Mouse (Mus musculus) ES-E14 (cell line): ENCODE measurements around the gene Slc52a3. TPM values are rescaled to one million over a fixed set of nuclear protein-coding genes. Genes with fewer than 3 reads are reported as not detected.
A peak's percentile ranks its signal among the peaks of the same experiment; 100 is the strongest.

Source experiments
- DNase-seq: peaks from one replicate; pipeline ENCODE4 v3.0.0-alpha.2; 2013; ENCODE audit warnings: low read depth, low spot score
- H3K27ac ChIP-seq: 2 replicates; pipeline ENCODE4 v1.5.1; 2012; ENCODE audit warnings: low read depth, mild to moderate bottlenecking, low read length, moderate library complexity, mixed read lengths; ENCODE audit not compliant: poor library complexity, insufficient read depth, severe bottlenecking
- H3K36me3 ChIP-seq: 2 replicates; pipeline ENCODE4 v1.6.1; 2012; ENCODE audit warnings: mild to moderate bottlenecking, low read length, moderate library complexity, mixed read lengths; ENCODE audit not compliant: control insufficient read depth, poor library complexity, insufficient read depth, severe bottlenecking
- H3K4me1 ChIP-seq, 2 experiments: fragments of 150-350 bp in 1 of 2; sonication (generic) in 1 of 2; 2 replicates each; pipeline ENCODE4 v1.6.1; 2012; ENCODE audit warnings: low read length in 2 of 2, mild to moderate bottlenecking in 1 of 2, mixed read lengths in 1 of 2; ENCODE audit not compliant: control insufficient read depth in 2 of 2, insufficient read depth in 2 of 2, poor library complexity in 1 of 2
- H3K4me3 ChIP-seq, 2 experiments: fragments of 150-350 bp in 1 of 2; sonication (generic) in 1 of 2; 2 replicates each; pipeline ENCODE4 v1.5.1; 2012; ENCODE audit warnings: low read length in 2 of 2, low read depth in 1 of 2, mild to moderate bottlenecking in 1 of 2, mixed read lengths in 1 of 2; ENCODE audit not compliant: insufficient read depth in 1 of 2, poor library complexity in 1 of 2, severe bottlenecking in 1 of 2
- H3K9ac ChIP-seq: 2 replicates; pipeline ENCODE4 v1.6.1; 2012; ENCODE audit warnings: low read depth, mild to moderate bottlenecking, low read length, mixed read lengths; ENCODE audit not compliant: poor library complexity, insufficient read depth, severe bottlenecking
- H3K9me3 ChIP-seq: fragments of 150-350 bp; sonication (generic); 2 replicates; pipeline ENCODE4 v1.6.1; 2012; ENCODE audit warnings: low read depth, mild to moderate bottlenecking, low read length; ENCODE audit not compliant: control insufficient read depth, insufficient read depth
- CHD2 ChIP-seq: IDR thresholded peaks from 2 replicates; pipeline ENCODE4 v1.6.1; 2014; ENCODE audit warnings: mild to moderate bottlenecking, low read depth, low read length, inconsistent platforms
- HCFC1 ChIP-seq: IDR thresholded peaks from 2 replicates; pipeline ENCODE4 v1.6.1; 2012; ENCODE audit warnings: low read length, inconsistent platforms, borderline replicate concordance; ENCODE audit not compliant: insufficient read depth
- MAFK ChIP-seq: IDR thresholded peaks from 2 replicates; pipeline ENCODE4 v1.6.1; 2014; ENCODE audit warnings: mild to moderate bottlenecking, low read depth, low read length, inconsistent platforms; ENCODE audit not compliant: insufficient read depth
- ZC3H11A ChIP-seq: IDR thresholded peaks from 2 replicates; pipeline ENCODE4 v1.6.1; 2012; ENCODE audit warnings: low read depth, mild to moderate bottlenecking, inconsistent platforms, low read length, borderline replicate concordance
- ZNF384 ChIP-seq: IDR thresholded peaks from 2 replicates; pipeline ENCODE4 v1.6.1; 2012; ENCODE audit warnings: low read depth, low read length, inconsistent platforms
- in situ Hi-C, 2 experiments: fragments of 600-800 bp; cut with MboI; formaldehyde crosslinking; loops; one replicate each; pipeline ENCODE4 v1.15.1; 2025; ENCODE audit warnings: low sequenced_read_pairs in 2 of 2, inconsistent platforms in 1 of 2; ENCODE audit not compliant: unreplicated experiment in 2 of 2
- total RNA-seq: library from RNA; depleted of rRNA; stranded (reverse); fragments of 300-350 nt; gene quantifications from 2 replicates; pipeline ENCODE4 v1.2.3, GENCODE M21; 2012; rRNA removed

Gene Slc52a3
- 4.4 and 7.3 TPM in 2 replicates for total RNA-seq

DNA sequence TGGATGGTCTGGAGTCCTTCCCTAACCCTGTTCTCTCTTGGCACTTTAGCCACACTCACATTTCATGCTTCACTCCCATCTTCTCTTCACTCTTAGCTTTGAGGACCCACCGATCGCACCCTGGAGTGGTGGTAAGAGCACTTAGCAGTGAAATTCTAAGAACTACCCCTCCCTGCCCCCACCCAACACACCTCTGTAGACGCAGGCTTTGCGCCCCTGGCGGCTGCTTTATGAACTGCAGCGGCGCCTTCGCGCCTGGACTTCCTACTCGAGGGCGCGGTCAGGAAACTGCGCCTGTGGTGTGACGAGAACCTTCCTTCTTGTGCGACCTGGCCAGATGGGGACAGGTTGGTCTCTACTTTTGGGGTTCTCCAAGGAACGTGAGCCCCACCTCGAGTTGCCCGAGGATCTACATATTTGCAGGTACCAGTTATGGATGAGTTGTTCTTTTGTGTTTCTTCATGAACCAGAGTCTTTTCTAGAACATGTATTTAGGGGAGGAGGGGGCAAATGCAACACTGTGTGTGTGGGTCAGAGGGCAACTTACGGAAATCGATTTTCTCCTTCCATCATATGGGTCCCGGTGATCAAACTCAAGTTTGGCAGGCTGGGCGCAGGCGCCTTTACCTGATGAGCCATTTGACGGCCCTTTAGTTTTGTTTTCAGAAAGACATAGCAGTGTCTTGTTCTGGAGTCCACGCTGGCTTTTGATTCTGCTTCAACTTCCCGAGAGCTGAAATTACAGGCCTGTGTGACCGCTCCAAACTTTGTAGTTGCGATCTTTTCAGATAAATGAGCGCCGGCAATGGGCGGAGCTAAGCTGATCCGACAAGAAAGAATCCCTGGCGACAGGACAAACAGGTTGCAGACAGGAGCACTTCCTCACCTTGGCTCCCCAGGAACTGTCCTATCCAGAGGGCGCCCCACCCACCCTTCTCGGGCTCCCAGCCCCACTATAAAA, at the start of gene Slc52a3:
Gene Slc52a3, plus strand, starts transcription at position 283 of the 961 bp plus-strand sequence.
- Histone ChIP-seq H3K4me3 (no peak within 1 kb of the TSS; a peak in 1 of 4 replicates), H3K9me3 (no peaks in the 10 kb centered on the region), H3K9ac (peak within 1 kb of the TSS; percentile 44; the same call in 1 of the 2 replicates), H3K36me3 (no peaks in the 10 kb centered on the region), H3K4me1 (peaks cover 15 to 38% of the 10 kb centered on the region in 2 experiments), H3K27ac (no peak within 1 kb of the TSS)
- no peak for TF ChIP-seq ZC3H11A
- TF ChIP-seq CHD2, result 0 out of 2 replicates have a peak, but pooled peaks have one; percentile 31
- in situ Hi-C loops, result loop anchor here in 1 of 2 experiments (10.0 kb wide), 1 partner anchor 122 kb away; no protein-coding TSS in a partner anchor
- DNase-seq, result peak; percentile 78

GRCm38 (mm10) chr2:151947617-151948016, 48.7 kb upstream of the Slc52a3 start:
- Histone ChIP-seq H3K9ac (no peak overlapping the region), H3K9me3 (no peaks in the 10 kb centered on the region), H3K4me1 (no peaks in the 10 kb centered on the region), H3K27ac (no peak overlapping the region), H3K36me3 (no peaks in the 10 kb centered on the region), H3K4me3 (no peak overlapping the region)
- DNase-seq, result no peak
- in situ Hi-C loops, result no loop called here
- TF ChIP-seq CHD2, result no peak
- TF ChIP-seq ZC3H11A, result no peak
- TF ChIP-seq MAFK, result no peak
- TF ChIP-seq HCFC1, result no peak
- TF ChIP-seq ZNF384, result no peak

- H3K4me3 ChIP-seq, result no peak overlapping the region
- no peak for DNase-seq
- no peak for TF ChIP-seq HCFC1
- no peak for TF ChIP-seq ZC3H11A
- no peaks in the 10 kb centered on the region for H3K36me3 ChIP-seq
- no peak overlapping the region for H3K27ac ChIP-seq
- in situ Hi-C loops, result no loop called here
- H3K4me1 ChIP-seq, result no peaks in the 10 kb centered on the region
- H3K9me3 ChIP-seq, result no peaks in the 10 kb centered on the region
- H3K9ac ChIP-seq, result no peak overlapping the region
Observed at GRCm38 (mm10) chr2:151948311-151948710, 48.0 kb upstream of the Slc52a3 start.

DNA sequence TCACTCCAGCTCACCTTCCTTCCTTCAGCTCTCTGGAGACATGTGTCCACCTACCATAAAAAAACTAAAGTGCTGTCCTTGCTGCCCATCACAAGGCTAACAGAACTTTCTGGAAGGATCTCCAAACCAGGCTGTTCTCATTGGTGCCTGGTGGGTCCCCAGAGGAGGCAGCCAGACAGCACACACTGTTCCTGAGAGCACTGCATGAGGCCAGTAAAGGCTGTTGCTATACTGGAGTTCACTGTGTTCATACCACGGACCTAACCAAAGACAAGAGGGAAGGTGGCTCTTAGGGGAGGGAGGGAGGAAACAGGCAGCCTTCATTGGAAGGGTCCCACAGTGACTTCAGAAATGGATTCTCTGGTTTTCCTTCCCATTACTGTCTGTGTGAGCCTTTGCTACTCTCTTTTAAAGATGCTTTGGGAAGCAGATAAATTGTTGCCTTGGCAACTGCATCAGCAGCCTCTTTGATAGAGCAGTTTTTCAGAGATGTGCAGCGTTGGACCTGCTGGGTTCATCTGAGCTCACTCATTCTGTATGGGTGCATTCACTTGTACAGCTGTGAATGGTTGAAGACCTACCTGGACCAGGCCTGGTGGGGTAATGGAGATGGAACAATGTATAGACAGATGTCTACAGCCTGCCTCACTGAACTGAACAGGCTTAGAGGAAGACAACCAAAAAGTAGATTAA, 47.1 kb upstream of the Slc52a3 start:
- no peak for DNase-seq
- TF ChIP-seq CHD2, result no peak
- no peak for TF ChIP-seq ZNF384
- no peak for TF ChIP-seq MAFK
- no peak for TF ChIP-seq HCFC1
- no peak for TF ChIP-seq ZC3H11A
- Histone ChIP-seq H3K9ac (no peak overlapping the region), H3K4me1 (no peaks in the 10 kb centered on the region), H3K4me3 (no peak overlapping the region), H3K36me3 (no peaks in the 10 kb centered on the region), H3K9me3 (no peaks in the 10 kb centered on the region), H3K27ac (no peak overlapping the region)
- in situ Hi-C loops, result no loop called here
